Mouse (Mus musculus) liver, postnatal 0 days (tissue): ENCODE data around the gene Hamp.

Experiments used
- CTCF ChIP-seq: sonication (generic); IDR thresholded peaks from 2 replicates; pipeline ENCODE4 v1.5.1; 2016; ENCODE audit warnings: antibody characterized with exemption, low read depth
- EP300 ChIP-seq: IDR thresholded peaks from 2 replicates; pipeline ENCODE4 v1.6.1; 2016; ENCODE audit warnings: antibody characterized with exemption, low read depth, mild to moderate bottlenecking

DNA sequence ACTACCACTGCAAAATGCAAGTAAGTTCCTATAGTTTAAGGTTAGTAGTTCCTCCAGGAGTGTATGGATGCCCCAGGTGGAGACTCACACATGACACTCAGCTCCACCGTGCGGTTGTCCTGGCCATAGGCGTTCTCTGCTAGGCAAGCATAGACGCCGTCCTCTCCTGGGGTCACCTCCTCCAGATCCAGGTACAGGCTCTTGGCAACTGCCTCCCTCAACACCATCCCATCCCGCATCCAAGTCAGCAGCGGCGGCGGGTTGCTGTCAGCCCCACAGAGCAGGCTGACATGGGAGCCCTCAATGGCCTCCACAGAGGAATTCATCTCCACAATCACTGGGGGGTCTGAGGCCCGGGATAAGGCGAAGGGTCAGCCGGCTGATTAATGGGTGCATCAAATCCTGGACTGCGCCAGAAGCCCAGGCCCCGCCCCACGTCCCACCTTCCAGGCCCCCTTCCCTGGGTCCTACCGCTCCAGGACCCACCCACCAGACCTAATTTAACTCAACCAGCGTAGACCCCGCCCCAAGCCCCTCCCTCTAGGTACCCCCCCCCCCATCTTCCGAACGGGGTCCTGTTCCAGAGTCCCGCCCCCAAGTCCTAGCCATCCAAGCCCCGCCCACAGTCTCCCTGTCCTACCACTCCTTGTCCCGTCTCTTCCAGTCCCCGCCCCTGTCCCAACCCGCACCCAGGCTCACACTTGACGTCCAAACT, 35.4 kb downstream of the Hamp start:
- TF ChIP-seq CTCF: no peak
- TF ChIP-seq EP300: no peak
